Mouse (Mus musculus) effector memory CD4-positive, alpha-beta T cell, adult 7 months (primary cell): Measurements from ENCODE around the gene Zfyve1. TPM values are rescaled to one million over a fixed set of nuclear protein-coding genes. Genes with fewer than 3 reads are reported as not detected.

Experiments used
- polyA plus RNA-seq: library from polyadenylated mRNA; unstranded; fragments of 100-300 nt; shearing (Covaris generic); gene quantifications from one replicate; pipeline ENCODE4 v1.2.1, GENCODE M21; 2017

The Zfyve1 gene
- polyA plus RNA-seq, result 8.0 TPM

DNA sequence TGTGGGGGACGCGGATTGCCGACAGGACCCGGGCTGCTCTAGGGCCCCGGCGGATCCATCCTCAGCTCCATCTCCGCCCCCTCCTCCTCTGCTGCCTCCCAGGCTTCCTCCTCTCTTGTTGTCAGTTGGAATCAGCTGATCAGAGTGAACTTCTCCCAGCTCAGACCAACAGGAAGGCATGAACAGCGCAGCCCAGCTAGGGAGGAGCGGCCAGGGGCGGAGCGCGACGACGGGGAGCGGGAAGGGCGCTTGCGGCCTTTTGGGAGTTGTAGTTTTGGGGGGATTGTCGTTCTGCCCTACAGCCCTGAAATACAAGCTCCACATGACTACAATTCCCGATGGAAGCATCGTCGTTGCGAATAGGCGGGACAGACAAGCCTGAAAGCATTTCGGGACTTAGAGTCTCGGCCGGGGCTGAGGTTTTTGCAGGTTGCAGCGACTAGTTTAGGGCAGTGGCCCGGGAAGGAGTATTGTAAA lies at the start of gene Zfyve1:
Gene Zfyve1 (minus strand): TSS at position 198 of the 477 bp plus-strand sequence.

DNA sequence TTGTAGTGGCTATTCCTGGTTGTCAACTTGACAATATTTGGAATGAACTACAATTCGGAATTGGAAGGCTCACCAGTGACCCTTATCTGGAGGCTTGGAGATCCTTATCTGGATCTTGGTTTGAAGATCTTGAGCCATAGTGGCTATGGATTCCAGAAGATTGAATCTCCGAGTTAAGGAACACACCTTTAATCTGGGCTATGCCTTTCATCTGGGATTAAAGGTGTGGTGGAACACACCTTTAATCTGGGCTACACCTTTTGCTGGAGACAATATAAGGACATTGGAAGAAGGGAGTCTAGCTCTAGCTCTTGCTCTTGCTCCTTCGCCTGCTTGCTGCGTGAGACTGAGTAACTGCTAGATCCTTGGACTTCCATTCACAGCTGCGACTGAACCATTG lies 33.9 kb upstream of the Zfyve1 start, which contains the start of gene Rbm25:
Gene Rbm25 (plus strand): TSS at position 301 of the 400 bp plus-strand sequence.

GRCm38 (mm10) chr12:83520311-83520890 lies 76.6 kb downstream of the Zfyve1 start, which contains the start of gene Dcaf4:
Gene Dcaf4, plus strand, starts transcription at chr12:83520466.

Other genes with a start within 250 kb of the Zfyve1 start
- 0.80 TPM for gene Dpf3, start 109.5 kb downstream of the Zfyve1 start, polyA plus RNA-seq
- 10.1 TPM for gene Dcaf4, start 76.8 kb downstream of the Zfyve1 start, polyA plus RNA-seq
- gene Rbm25, start 34.0 kb upstream of the Zfyve1 start, polyA plus RNA-seq, result 310 TPM
- gene Psen1, start 90.9 kb upstream of the Zfyve1 start, polyA plus RNA-seq, result 124 TPM
- not detected for gene Papln, start 166.4 kb upstream of the Zfyve1 start, polyA plus RNA-seq